Mouse (Mus musculus): ENCODE measurements around the gene Apool. TPM values are rescaled to one million over a fixed set of nuclear protein-coding genes. Genes with fewer than 3 reads are reported as not detected.
A peak's percentile ranks its signal among the peaks of the same experiment; 100 is the strongest.

Apool gene
- 81.2 and 88.0 TPM in 2 replicates for polyA plus RNA-seq (2014; fragmentation: Nextera tagmentation; extraction: Ambion mirVana)

- Histone ChIP-seq H3K4me2 (ENCODE audit: low read depth, severe bottlenecking) (peak within 1 kb of the TSS; percentile 36), H3K27me3 (ENCODE audit: control insufficient read depth, insufficient read depth, low read length) (no peaks in the 10 kb centered on the region), H3K4me3 (ENCODE audit: low read depth, low read length) (peak within 1 kb of the TSS; percentile 52), H3K27ac (replicated peaks; ENCODE audit: low read depth, low read length) (peak within 1 kb of the TSS; percentile 36; the same call in 1 of the 2 replicates), H3K36me3 (ENCODE audit: control insufficient read depth, insufficient read depth, low read length) (no peaks in the 10 kb centered on the region), H3K9ac (ENCODE audit: low read length) (peak within 1 kb of the TSS; percentile 72), H3K9me3 (ENCODE audit: control insufficient read depth, low read length) (no peaks in the 10 kb centered on the region), H3K4me1 (ENCODE audit: control insufficient read depth, insufficient read depth, low read length) (no peaks in the 10 kb centered on the region)
- ATAC-seq (ENCODE audit: insufficient number of reproducible peaks, low FRiP score, low TSS enrichment, low read depth) (peak; percentile 98), DNase-seq (ENCODE audit: low spot score) (peak; percentile 86)
- WGBS: 24% methylated on average over 18 of the region's 18 CpGs
Observed at GRCm38 (mm10) chrX:112310804-112311530, at the start of gene Apool. Gene Apool (plus strand): TSS chrX:112311334.

- Histone ChIP-seq H3K4me3 (ENCODE audit: low read depth, low read length) (no peak overlapping the region), H3K4me2 (ENCODE audit: low read depth, severe bottlenecking) (no peak overlapping the region), H3K27ac (replicated peaks; ENCODE audit: low read depth, low read length) (no peak overlapping the region), H3K9me3 (ENCODE audit: control insufficient read depth, low read length) (no peaks in the 10 kb centered on the region), H3K36me3 (ENCODE audit: control insufficient read depth, insufficient read depth, low read length) (no peaks in the 10 kb centered on the region), H3K9ac (ENCODE audit: low read length) (no peak overlapping the region), H3K4me1 (ENCODE audit: control insufficient read depth, insufficient read depth, low read length) (no peaks in the 10 kb centered on the region), H3K27me3 (ENCODE audit: control insufficient read depth, insufficient read depth, low read length) (no peaks in the 10 kb centered on the region)
- ATAC-seq (ENCODE audit: insufficient number of reproducible peaks, low FRiP score, low TSS enrichment, low read depth): no peak
- 64% methylated on average over 1 of the region's 1 CpGs for whole genome bisulfite sequencing
- DNase-seq (ENCODE audit: low spot score): no peak
Observed at GRCm38 (mm10) chrX:112273550-112273949, 37.6 kb upstream of the Apool start.

GRCm38 (mm10) chrX:112311531-112311887 is 375 bp downstream of the Apool start:
- no peaks in the 10 kb centered on the region for H3K27me3 ChIP-seq (ENCODE audit: control insufficient read depth, insufficient read depth, low read length)
- H3K4me3 ChIP-seq (ENCODE audit: low read depth, low read length): peak overlapping the region; percentile 52
- H3K9ac ChIP-seq (ENCODE audit: low read length): peak overlapping the region; percentile 72
- DNase-seq (ENCODE audit: low spot score): no peak
- H3K27ac ChIP-seq (replicated peaks; ENCODE audit: low read depth, low read length): peak overlapping the region; percentile 36; the same call in 1 of the 2 replicates
- no peaks in the 10 kb centered on the region for H3K4me1 ChIP-seq (ENCODE audit: control insufficient read depth, insufficient read depth, low read length)
- 10% methylated on average over 12 of the region's 12 CpGs for WGBS
- H3K4me2 ChIP-seq (ENCODE audit: low read depth, severe bottlenecking): no peak overlapping the region
- H3K36me3 ChIP-seq (ENCODE audit: control insufficient read depth, insufficient read depth, low read length): no peaks in the 10 kb centered on the region
- H3K9me3 ChIP-seq (ENCODE audit: control insufficient read depth, low read length): no peaks in the 10 kb centered on the region
- peak; percentile 72 for ATAC-seq (ENCODE audit: insufficient number of reproducible peaks, low FRiP score, low TSS enrichment, low read depth)

- H3K9me3 ChIP-seq (ENCODE audit: control insufficient read depth, low read length): no peaks in the 10 kb centered on the region
- no peak overlapping the region for H3K27ac ChIP-seq (replicated peaks; ENCODE audit: low read depth, low read length)
- no peak overlapping the region for H3K9ac ChIP-seq (ENCODE audit: low read length)
- H3K36me3 ChIP-seq (ENCODE audit: control insufficient read depth, insufficient read depth, low read length): no peaks in the 10 kb centered on the region
- H3K4me3 ChIP-seq (ENCODE audit: low read depth, low read length): peak overlapping the region; percentile 52
- ATAC-seq (ENCODE audit: insufficient number of reproducible peaks, low FRiP score, low TSS enrichment, low read depth) (no peak), DNase-seq (ENCODE audit: low spot score) (no peak)
- peak overlapping the region; percentile 36 for H3K4me2 ChIP-seq (ENCODE audit: low read depth, severe bottlenecking)
- WGBS: 68% methylated on average over 1 of the region's 1 CpGs
- no peaks in the 10 kb centered on the region for H3K27me3 ChIP-seq (ENCODE audit: control insufficient read depth, insufficient read depth, low read length)
- no peaks in the 10 kb centered on the region for H3K4me1 ChIP-seq (ENCODE audit: control insufficient read depth, insufficient read depth, low read length)
Observed at GRCm38 (mm10) chrX:112312094-112312493, 960 bp downstream of the Apool start.

GRCm38 (mm10) chrX:112320273-112320672 is 9.1 kb downstream of the Apool start:
- Histone ChIP-seq H3K9ac (ENCODE audit: low read length) (no peak overlapping the region), H3K27me3 (ENCODE audit: control insufficient read depth, insufficient read depth, low read length) (no peaks in the 10 kb centered on the region), H3K27ac (replicated peaks; ENCODE audit: low read depth, low read length) (no peak overlapping the region), H3K36me3 (ENCODE audit: control insufficient read depth, insufficient read depth, low read length) (no peaks in the 10 kb centered on the region), H3K4me3 (ENCODE audit: low read depth, low read length) (no peak overlapping the region), H3K4me1 (ENCODE audit: control insufficient read depth, insufficient read depth, low read length) (no peaks in the 10 kb centered on the region), H3K9me3 (ENCODE audit: control insufficient read depth, low read length) (no peaks in the 10 kb centered on the region), H3K4me2 (ENCODE audit: low read depth, severe bottlenecking) (no peak overlapping the region)
- ATAC-seq (ENCODE audit: insufficient number of reproducible peaks, low FRiP score, low TSS enrichment, low read depth) (no peak), DNase-seq (ENCODE audit: low spot score) (no peak)

- H3K27ac ChIP-seq (replicated peaks; ENCODE audit: low read depth, low read length): no peak overlapping the region
- DNase-seq (ENCODE audit: low spot score): no peak
Observed at GRCm38 (mm10) chrX:112339486-112339885, 28.4 kb downstream of the Apool start.

GRCm38 (mm10) chrX:112347467-112348394 is 36.6 kb downstream of the Apool start:
- Histone ChIP-seq H3K36me3 (ENCODE audit: control insufficient read depth, insufficient read depth, low read length) (no peaks in the 10 kb centered on the region), H3K9ac (ENCODE audit: low read length) (no peak overlapping the region), H3K27ac (replicated peaks; ENCODE audit: low read depth, low read length) (no peak overlapping the region), H3K4me1 (ENCODE audit: control insufficient read depth, insufficient read depth, low read length) (no peaks in the 10 kb centered on the region), H3K27me3 (ENCODE audit: control insufficient read depth, insufficient read depth, low read length) (no peaks in the 10 kb centered on the region), H3K4me3 (ENCODE audit: low read depth, low read length) (no peak overlapping the region), H3K9me3 (ENCODE audit: control insufficient read depth, low read length) (no peaks in the 10 kb centered on the region), H3K4me2 (ENCODE audit: low read depth, severe bottlenecking) (no peak overlapping the region)
- ATAC-seq (ENCODE audit: insufficient number of reproducible peaks, low FRiP score, low TSS enrichment, low read depth) (no peak), DNase-seq (ENCODE audit: low spot score) (no peak)
- 76% methylated on average over 4 of the region's 4 CpGs for WGBS

More at GRCm38 (mm10) chrX:112339486-112339885, 28.4 kb downstream of the Apool start:
- ATAC-seq (ENCODE audit: insufficient number of reproducible peaks, low FRiP score, low TSS enrichment, low read depth): no peak
- Histone ChIP-seq H3K4me2 (ENCODE audit: low read depth, severe bottlenecking) (no peak overlapping the region), H3K9ac (ENCODE audit: low read length) (no peak overlapping the region), H3K27me3 (ENCODE audit: control insufficient read depth, insufficient read depth, low read length) (no peaks in the 10 kb centered on the region), H3K4me1 (ENCODE audit: control insufficient read depth, insufficient read depth, low read length) (no peaks in the 10 kb centered on the region), H3K4me3 (ENCODE audit: low read depth, low read length) (no peak overlapping the region), H3K36me3 (ENCODE audit: control insufficient read depth, insufficient read depth, low read length) (no peaks in the 10 kb centered on the region), H3K9me3 (ENCODE audit: control insufficient read depth, low read length) (no peaks in the 10 kb centered on the region)
- WGBS: 73% methylated on average over 3 of the region's 3 CpGs

GRCm38 (mm10) chrX:112348395-112348791 is 37.3 kb downstream of the Apool start:
- Histone ChIP-seq H3K36me3 (ENCODE audit: control insufficient read depth, insufficient read depth, low read length) (no peaks in the 10 kb centered on the region), H3K4me1 (ENCODE audit: control insufficient read depth, insufficient read depth, low read length) (no peaks in the 10 kb centered on the region), H3K27me3 (ENCODE audit: control insufficient read depth, insufficient read depth, low read length) (no peaks in the 10 kb centered on the region), H3K4me3 (ENCODE audit: low read depth, low read length) (no peak overlapping the region), H3K9ac (ENCODE audit: low read length) (no peak overlapping the region), H3K27ac (replicated peaks; ENCODE audit: low read depth, low read length) (no peak overlapping the region), H3K9me3 (ENCODE audit: control insufficient read depth, low read length) (no peaks in the 10 kb centered on the region), H3K4me2 (ENCODE audit: low read depth, severe bottlenecking) (no peak overlapping the region)
- WGBS: 49% methylated on average over 3 of the region's 3 CpGs
- ATAC-seq (ENCODE audit: insufficient number of reproducible peaks, low FRiP score, low TSS enrichment, low read depth) (no peak), DNase-seq (ENCODE audit: low spot score) (no peak)
